Mouse (Mus musculus) kidney, embryonic 14.5 days (tissue): ENCODE results near the gene Fancb. TPM values are rescaled to one million over a fixed set of nuclear protein-coding genes. Genes with fewer than 3 reads are reported as not detected.

Source experiments
- ATAC-seq: fragments of 200-750 bp; cut with Nextera tagmentation; 2 replicates; pipeline ENCODE4 v1.8.0; 2017; ENCODE audit warnings: moderate number of reproducible peaks, mild to moderate bottlenecking, moderate TSS enrichment, moderate library complexity; ENCODE audit not compliant: low FRiP score, low TSS enrichment
- H3K27ac ChIP-seq: fragments of 300-500 bp; sonication (generic); 2 replicates; pipeline ENCODE4 v1.5.1; 2014; ENCODE audit warnings: low read depth, mild to moderate bottlenecking, low read length, moderate library complexity, mixed read lengths
- H3K27me3 ChIP-seq: fragments of 300-500 bp; sonication (generic); 2 replicates; pipeline ENCODE4 v1.6.1; 2014; ENCODE audit warnings: mild to moderate bottlenecking, low read length; ENCODE audit not compliant: control insufficient read depth, insufficient read depth
- H3K36me3 ChIP-seq: fragments of 300-500 bp; sonication (generic); 2 replicates; pipeline ENCODE4 v1.6.1; 2014; ENCODE audit warnings: low read length, mixed read lengths; ENCODE audit not compliant: control insufficient read depth, insufficient read depth
- H3K4me1 ChIP-seq: fragments of 300-500 bp; sonication (generic); 2 replicates; pipeline ENCODE4 v1.6.1; 2014; ENCODE audit warnings: low read length, mixed read lengths; ENCODE audit not compliant: control insufficient read depth, insufficient read depth
- H3K4me2 ChIP-seq: fragments of 300-500 bp; sonication (generic); replicated peaks from 2 replicates; pipeline ENCODE4 v1.6.1; 2014; ENCODE audit warnings: low read depth, mild to moderate bottlenecking, low read length
- H3K4me3 ChIP-seq: fragments of 300-500 bp; sonication (generic); 2 replicates; pipeline ENCODE4 v1.5.1; 2014; ENCODE audit warnings: mild to moderate bottlenecking, low read length
- H3K9ac ChIP-seq: fragments of 300-500 bp; sonication (generic); 2 replicates; pipeline ENCODE4 v1.6.1; 2014; ENCODE audit warnings: low read depth, mild to moderate bottlenecking, low read length, moderate library complexity
- H3K9me3 ChIP-seq: fragments of 300-500 bp; sonication (generic); 2 replicates; pipeline ENCODE4 v1.6.1; 2016; ENCODE audit warnings: low read length; ENCODE audit not compliant: control insufficient read depth
- polyA plus RNA-seq: library from polyadenylated mRNA; unstranded; fragments of >200 nt; fragmentation: Nextera tagmentation; extraction: Ambion mirVana; gene quantifications from 2 replicates; pipeline ENCODE4 v1.2.1, GENCODE M21; 2014

The Fancb gene
- polyA plus RNA-seq, 1 experiment from 2014 or later: 12.2 TPM

GRCm38 (mm10) chrX:165004779-165005324 lies 24.5 kb downstream of the Fancb start, which contains the start of gene Gm17604:
Gm17604 (minus strand) TSS chrX:165004829.
- no peak within 1 kb of the TSS for H3K4me2 ChIP-seq
- no peak within 1 kb of the TSS for H3K9ac ChIP-seq
- no peak within 1 kb of the TSS for H3K27ac ChIP-seq
- no peaks in the 10 kb centered on the region for H3K9me3 ChIP-seq
- H3K27me3 ChIP-seq: no peaks in the 10 kb centered on the region
- no peak for ATAC-seq
- H3K4me3 ChIP-seq: no peak within 1 kb of the TSS
- H3K36me3 ChIP-seq: no peaks in the 10 kb centered on the region
- H3K4me1 ChIP-seq: no peaks in the 10 kb centered on the region

Other genes with a start within 250 kb of the Fancb start
- 16.7 and 22.4 TPM in 2 replicates for gene Mospd2, start 217 bp upstream of the Fancb start, polyA plus RNA-seq
- not detected in 2 replicates for gene Gm17604, start 24.2 kb downstream of the Fancb start, polyA plus RNA-seq